Mouse (Mus musculus) MEL (cell line): Measurements from ENCODE around the gene C1qc. TPM values are rescaled to one million over a fixed set of nuclear protein-coding genes. Genes with fewer than 3 reads are reported as not detected.

ENCODE experiments used
- DNase-seq: peaks from one replicate; pipeline ENCODE4 v3.0.0; 2011; ENCODE audit warnings: low read depth, low spot score
- H3K27ac ChIP-seq: 2 replicates; pipeline ENCODE4 v1.5.1; 2012; ENCODE audit warnings: low read depth, mild to moderate bottlenecking, control low read depth, low read length, moderate library complexity; ENCODE audit not compliant: control insufficient read depth
- H3K27me3 ChIP-seq, 2 experiments: fragments of 150-350 bp in 1 of 2; sonication (generic) in 1 of 2; 2 replicates each; pipeline ENCODE4 v1.6.1; 2012; ENCODE audit warnings: low read length in 2 of 2, mild to moderate bottlenecking in 2 of 2, improper control_type of control experiment in 1 of 2, moderate library complexity in 1 of 2; ENCODE audit not compliant: insufficient read depth in 2 of 2, control insufficient read depth in 1 of 2
- H3K36me3 ChIP-seq, 2 experiments: 2 replicates each; pipeline ENCODE4 v1.6.1; 2012 to 2014; ENCODE audit warnings: low read length in 2 of 2, improper control_type of control experiment in 1 of 2, inconsistent platforms in 1 of 2, mild to moderate bottlenecking in 1 of 2; ENCODE audit not compliant: insufficient read depth in 2 of 2, control insufficient read depth in 1 of 2
- H3K4me1 ChIP-seq, 2 experiments: fragments of 150-350 bp in 1 of 2; sonication (generic) in 1 of 2; 2 replicates each; pipeline ENCODE4 v1.6.1; 2012; ENCODE audit warnings: low read length in 2 of 2, improper control_type of control experiment in 1 of 2, mild to moderate bottlenecking in 1 of 2; ENCODE audit not compliant: insufficient read depth in 2 of 2, control insufficient read depth in 1 of 2
- H3K4me3 ChIP-seq, 2 experiments: fragments of 150-350 bp in 1 of 2; sonication (generic) in 1 of 2; 2 replicates each; pipeline ENCODE4 v1.5.1; 2012; ENCODE audit warnings: low read depth in 2 of 2, low read length in 2 of 2, mild to moderate bottlenecking in 2 of 2, moderate library complexity in 2 of 2, control low read depth in 1 of 2, improper control_type of control experiment in 1 of 2; ENCODE audit not compliant: control insufficient read depth in 1 of 2, insufficient read depth in 1 of 2
- H3K79me2 ChIP-seq: 2 replicates; pipeline ENCODE4 v1.6.1; 2012; ENCODE audit warnings: mild to moderate bottlenecking, low read length, moderate library complexity; ENCODE audit not compliant: control insufficient read depth, poor library complexity, insufficient read depth
- H3K9ac ChIP-seq: 2 replicates; pipeline ENCODE4 v1.6.1; 2012; ENCODE audit warnings: low read depth, mild to moderate bottlenecking, control low read depth, low read length, moderate library complexity; ENCODE audit not compliant: control insufficient read depth, poor library complexity, severe bottlenecking
- H3K9me3 ChIP-seq: fragments of 150-350 bp; sonication (generic); replicated peaks from 2 replicates; pipeline ENCODE4 v1.6.1; 2012; ENCODE audit warnings: mild to moderate bottlenecking, low read length, improper control_type of control experiment, moderate library complexity; ENCODE audit not compliant: insufficient read depth
- BHLHE40 ChIP-seq: IDR thresholded peaks from 2 replicates; pipeline ENCODE4 v1.6.1; 2012; ENCODE audit warnings: low read depth, mild to moderate bottlenecking, inconsistent platforms, low read length, improper control_type of control experiment, borderline replicate concordance
- CHD1 ChIP-seq: IDR thresholded peaks from 2 replicates; pipeline ENCODE4 v1.6.1; 2012; ENCODE audit warnings: low read depth, mild to moderate bottlenecking, inconsistent platforms, low read length, improper control_type of control experiment
- CTCF ChIP-seq, 3 experiments: IDR thresholded peaks in 2 of 3; conservative IDR thresholded peaks in 1 of 3; 2 replicates each; pipeline ENCODE4 v1.5.1; 2011 to 2012; ENCODE audit warnings: low read length in 3 of 3, low read depth in 2 of 3, mild to moderate bottlenecking in 2 of 3, improper control_type of control experiment in 1 of 3, inconsistent platforms in 1 of 3, mixed read lengths in 1 of 3, moderate library complexity in 1 of 3; ENCODE audit not compliant: control insufficient read depth in 1 of 3, insufficient read depth in 1 of 3, poor library complexity in 1 of 3, severe bottlenecking in 1 of 3
- ELF1 ChIP-seq: IDR thresholded peaks from 2 replicates; pipeline ENCODE4 v1.6.1; 2014; ENCODE audit warnings: low read depth, mild to moderate bottlenecking, inconsistent platforms, low read length, improper control_type of control experiment, moderate library complexity
- ETS1 ChIP-seq: IDR thresholded peaks from 2 replicates; pipeline ENCODE4 v1.6.1; 2012; ENCODE audit warnings: low read depth, mild to moderate bottlenecking, inconsistent platforms, low read length, improper control_type of control experiment, moderate library complexity
- GABPA ChIP-seq: IDR thresholded peaks from 2 replicates; pipeline ENCODE4 v1.6.1; 2012; ENCODE audit warnings: low read depth, mild to moderate bottlenecking, inconsistent platforms, low read length, improper control_type of control experiment, moderate library complexity
- GATA1 ChIP-seq: IDR thresholded peaks from 2 replicates; pipeline ENCODE4 v1.6.1; 2011; ENCODE audit warnings: low read depth, low read length, improper control_type of control experiment
- HCFC1 ChIP-seq: IDR thresholded peaks from 2 replicates; pipeline ENCODE4 v1.6.1; 2012; ENCODE audit warnings: low read depth, mild to moderate bottlenecking, inconsistent platforms, low read length, improper control_type of control experiment, moderate library complexity
- KAT2A ChIP-seq: conservative IDR thresholded peaks from 2 replicates; pipeline ENCODE4 v1.6.1; 2012; ENCODE audit warnings: low read depth, low read length, improper control_type of control experiment, inconsistent platforms
- MAX ChIP-seq: IDR thresholded peaks from 2 replicates; pipeline ENCODE4 v1.6.1; 2011; ENCODE audit warnings: low read length, improper control_type of control experiment
- MAZ ChIP-seq: IDR thresholded peaks from 2 replicates; pipeline ENCODE4 v1.6.1; 2012; ENCODE audit warnings: low read depth, mild to moderate bottlenecking, inconsistent platforms, low read length, improper control_type of control experiment
- NELFE ChIP-seq: IDR thresholded peaks from 2 replicates; pipeline ENCODE4 v1.6.1; 2011; ENCODE audit warnings: low read depth, low read length, improper control_type of control experiment
- POLR2A ChIP-seq, 2 experiments: IDR thresholded peaks; 2 replicates each; pipeline ENCODE4 v1.6.1; 2011 to 2012; ENCODE audit warnings: low read length in 2 of 2, mild to moderate bottlenecking in 2 of 2, control low read depth in 1 of 2, improper control_type of control experiment in 1 of 2, low read depth in 1 of 2, moderate library complexity in 1 of 2; ENCODE audit not compliant: control insufficient read depth in 1 of 2, insufficient read depth in 1 of 2, poor library complexity in 1 of 2
- POLR2AphosphoS2 ChIP-seq: IDR thresholded peaks from 2 replicates; pipeline ENCODE4 v1.6.1; 2011; ENCODE audit warnings: low read length, improper control_type of control experiment
- RAD21 ChIP-seq: IDR thresholded peaks from 2 replicates; pipeline ENCODE4 v1.6.1; 2011; ENCODE audit warnings: mild to moderate bottlenecking, low read depth, low read length, improper control_type of control experiment
- SIN3A ChIP-seq: IDR thresholded peaks from 2 replicates; pipeline ENCODE4 v1.6.1; 2012; ENCODE audit warnings: low read length, improper control_type of control experiment, inconsistent platforms
- SMC3 ChIP-seq: IDR thresholded peaks from 2 replicates; pipeline ENCODE4 v1.6.1; 2011; ENCODE audit warnings: low read depth, low read length, improper control_type of control experiment
- TBP ChIP-seq: IDR thresholded peaks from 2 replicates; pipeline ENCODE4 v1.8.0; 2011; ENCODE audit warnings: low read depth, low read length, improper control_type of control experiment
- USF1 ChIP-seq: IDR thresholded peaks from 2 replicates; pipeline ENCODE4 v1.6.1; 2014; ENCODE audit warnings: low read depth, mild to moderate bottlenecking, inconsistent platforms, low read length, improper control_type of control experiment, moderate library complexity
- USF2 ChIP-seq, 2 experiments: IDR thresholded peaks; 2 replicates each; pipeline ENCODE4 v1.6.1; 2011 to 2012; ENCODE audit warnings: improper control_type of control experiment in 2 of 2, low read length in 2 of 2, borderline replicate concordance in 1 of 2, inconsistent platforms in 1 of 2, low read depth in 1 of 2, mild to moderate bottlenecking in 1 of 2; ENCODE audit not compliant: insufficient read depth in 1 of 2
- ZC3H11A ChIP-seq: IDR thresholded peaks from 2 replicates; pipeline ENCODE4 v1.6.1; 2012; ENCODE audit warnings: low read depth, mild to moderate bottlenecking, inconsistent platforms, low read length, improper control_type of control experiment
- ZKSCAN1 ChIP-seq: IDR thresholded peaks from 2 replicates; pipeline ENCODE4 v1.6.1; 2012; ENCODE audit warnings: low read depth, mild to moderate bottlenecking, inconsistent platforms, low read length, improper control_type of control experiment, moderate library complexity
- ZMIZ1 ChIP-seq: IDR thresholded peaks from 2 replicates; pipeline ENCODE4 v1.6.1; 2012; ENCODE audit warnings: low read depth, mild to moderate bottlenecking, inconsistent platforms, low read length, improper control_type of control experiment, moderate library complexity
- ZNF384 ChIP-seq: IDR thresholded peaks from 2 replicates; pipeline ENCODE4 v1.6.1; 2012; ENCODE audit warnings: low read depth, mild to moderate bottlenecking, inconsistent platforms, low read length, improper control_type of control experiment
- polyA plus RNA-seq, 2 experiments: library from polyadenylated mRNA; stranded (reverse) in 1 of 2; unstranded in 1 of 2; fragments of >175 nt in 1 of 2; fragments of >200 nt in 1 of 2; gene quantifications; 2 replicates each; pipeline versions ENCODE4 v1.2.1 to v1.2.4; 2012; ENCODE audit warnings: low replicate concordance in 2 of 2, low read depth in 1 of 2; ENCODE audit not compliant: insufficient read length in 2 of 2, insufficient read depth in 1 of 2, missing spikeins in 1 of 2
- total RNA-seq: library from RNA; depleted of rRNA; stranded (reverse); fragments of 300-350 nt; gene quantifications from 2 replicates; pipeline ENCODE4 v1.2.3, GENCODE M21; 2012

The C1qc gene
- total and polyA plus RNA-seq, 3 experiments, result not detected

DNA sequence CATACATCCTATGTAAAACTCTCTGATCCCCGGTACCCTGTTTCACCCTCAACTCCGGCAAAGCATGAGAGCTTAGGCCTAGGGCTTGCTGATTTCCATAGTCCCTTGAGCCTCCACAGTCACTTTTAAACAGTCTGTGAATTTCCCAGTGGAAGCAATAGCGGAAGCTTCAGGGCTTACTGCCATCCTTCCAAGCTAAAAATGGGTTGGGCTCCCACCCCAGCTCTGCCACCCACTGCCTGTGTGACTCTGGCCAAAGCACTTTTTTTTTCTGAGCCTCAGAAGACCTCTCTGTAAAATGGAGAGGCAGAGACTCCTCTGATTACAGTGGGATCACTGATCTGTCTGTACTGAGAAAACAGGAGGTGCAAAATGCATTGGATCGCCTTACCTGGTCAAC is 44.3 kb downstream of the C1qc start:
- Histone ChIP-seq H3K4me3 (no peak overlapping the region), H3K79me2 (no peaks in the 10 kb centered on the region), H3K4me1 (no peaks in the 10 kb centered on the region)
- TF ChIP-seq USF2 (IDR thresholded peaks at IDR 0.05; ENCODE audit: borderline replicate concordance in 1 of 2, insufficient read depth in 1 of 2, low read depth in 1 of 2, low read length in 2 of 2), result no peak
- no peak for TF ChIP-seq GABPA
- no peak for TF ChIP-seq MAX
- no peak for TF ChIP-seq RAD21
- TF ChIP-seq KAT2A, result no peak
- no peak for TF ChIP-seq USF1
- TF ChIP-seq, all 39 proteins: peak for 0
- H3K9me3 ChIP-seq, result no peaks in the 10 kb centered on the region
- H3K27me3 ChIP-seq, result peaks cover 2 to 3% of the 10 kb centered on the region in 2 experiments; a peak in 3 of 4 replicates
- no peak overlapping the region for H3K27ac ChIP-seq
- no peak overlapping the region for H3K9ac ChIP-seq
- H3K36me3 ChIP-seq, result no peaks in the 10 kb centered on the region
- DNase-seq, result no peak

GRCm38 (mm10) chr4:136847166-136847565 is 45.7 kb downstream of the C1qc start:
- H3K27me3 ChIP-seq, result peaks cover 2 to 3% of the 10 kb centered on the region in 2 experiments; a peak in 3 of 4 replicates

DNA sequence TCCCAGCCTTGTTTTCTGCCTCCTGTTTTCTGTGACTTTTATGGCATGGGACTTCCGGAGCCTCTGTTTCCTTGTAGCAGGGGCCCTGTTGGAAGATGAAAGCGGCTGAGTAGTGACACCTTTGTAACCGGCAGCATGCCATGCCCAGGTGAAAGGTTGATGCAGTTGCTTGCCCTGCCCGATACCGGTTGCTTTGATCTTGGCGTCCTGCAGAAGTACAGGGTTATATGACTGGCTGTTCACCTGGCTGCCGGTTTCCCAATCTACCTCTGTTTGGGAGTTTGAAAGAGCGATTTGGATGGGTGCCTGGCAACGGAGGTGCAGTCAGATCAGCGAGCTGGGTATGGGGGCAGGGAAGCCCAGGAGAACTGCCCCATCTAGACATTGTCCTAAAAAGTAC is 50.1 kb downstream of the C1qc start:
- no peak overlapping the region for H3K4me3 ChIP-seq
- peaks cover 2% of the 10 kb centered on the region in 2 experiments; a peak in 3 of 4 replicates for H3K27me3 ChIP-seq
- H3K4me1 ChIP-seq, result no peaks in the 10 kb centered on the region
- DNase-seq, result no peak
- H3K9me3 ChIP-seq, result no peaks in the 10 kb centered on the region
- H3K27ac ChIP-seq, result no peak overlapping the region
- H3K9ac ChIP-seq, result no peak overlapping the region
- no peaks in the 10 kb centered on the region for H3K36me3 ChIP-seq
- TF ChIP-seq ZNF384, result no peak
- no peak for TF ChIP-seq GATA1
- TF ChIP-seq KAT2A, result no peak
- TF ChIP-seq MAZ, result no peak
- TF ChIP-seq SIN3A, result no peak
- TF ChIP-seq, all 39 proteins: peak for 0
- no peaks in the 10 kb centered on the region for H3K79me2 ChIP-seq

More at GRCm38 (mm10) chr4:136847166-136847565, 45.7 kb downstream of the C1qc start:
- Histone ChIP-seq H3K9me3 (no peaks in the 10 kb centered on the region), H3K79me2 (no peaks in the 10 kb centered on the region), H3K4me3 (no peak overlapping the region), H3K36me3 (no peaks in the 10 kb centered on the region), H3K9ac (no peak overlapping the region), H3K4me1 (no peaks in the 10 kb centered on the region), H3K27ac (no peak overlapping the region)
- TF ChIP-seq SMC3, result no peak
- no peak for TF ChIP-seq MAX
- no peak for TF ChIP-seq ZC3H11A
- TF ChIP-seq USF1, result no peak
- TF ChIP-seq GATA1, result no peak
- no peak for TF ChIP-seq NELFE
- TF ChIP-seq POLR2A (IDR thresholded peaks at IDR 0.05; ENCODE audit: control insufficient read depth in 1 of 2, insufficient read depth in 1 of 2, low read depth in 1 of 2, low read length in 2 of 2, poor library complexity in 1 of 2), result no peak
- no peak for TF ChIP-seq CHD1
- TF ChIP-seq CTCF (IDR thresholded peaks at IDR 0.05 in 2 of 3, conservative IDR thresholded peaks at IDR 0.05 in 1 of 3; ENCODE audit: control insufficient read depth in 1 of 3, insufficient read depth in 1 of 3, low read depth in 2 of 3, low read length in 3 of 3, poor library complexity in 1 of 3, severe bottlenecking in 1 of 3), result no peak
- no peak for TF ChIP-seq POLR2AphosphoS2
- no peak for TF ChIP-seq GABPA
- no peak for TF ChIP-seq ZKSCAN1
- TF ChIP-seq TBP, result no peak
- TF ChIP-seq ELF1, result no peak
- no peak for TF ChIP-seq ZMIZ1
- TF ChIP-seq ETS1, result no peak
- TF ChIP-seq HCFC1, result no peak
- TF ChIP-seq BHLHE40, result no peak
- TF ChIP-seq USF2 (IDR thresholded peaks at IDR 0.05; ENCODE audit: borderline replicate concordance in 1 of 2, insufficient read depth in 1 of 2, low read depth in 1 of 2, low read length in 2 of 2), result no peak
- DNase-seq, result no peak
